Mouse (Mus musculus): ENCODE results near the gene Psmd11.

DNA sequence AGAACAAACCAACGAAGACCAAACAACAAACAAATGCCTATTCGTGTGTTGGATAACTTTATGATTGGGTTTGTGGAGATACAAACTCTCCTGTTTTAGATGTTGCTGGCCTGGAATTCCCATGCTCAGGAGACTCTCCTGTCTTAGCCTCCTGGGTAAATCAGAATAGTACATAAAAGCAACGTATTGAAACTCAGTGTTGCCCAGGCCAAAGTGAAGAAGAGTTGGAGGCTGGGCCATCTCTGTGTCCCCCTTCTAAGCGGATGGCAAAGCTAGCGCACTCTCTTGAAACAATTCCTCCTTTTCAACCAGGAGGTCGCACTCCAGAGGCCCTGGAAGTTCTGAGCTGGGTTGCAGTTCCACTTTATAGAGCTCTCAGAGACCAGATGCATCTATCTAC, 74.9 kb downstream of the Psmd11 start:
- TF ChIP-seq CTCF (IDR thresholded peaks at IDR 0.05; ENCODE audit: low read depth, low read length) (no peak), POLR2A (IDR thresholded peaks at IDR 0.05; ENCODE audit: borderline replicate concordance, low read depth, low read length) (no peak)

Measured in bone marrow macrophage, adult 2 months (primary cell).